Comparison of ENCODE assay signal across 8 mouse cellular contexts in genomic region chr11:30186902-30187470, GRCm38 (mm10).
A peak's percentile ranks its signal among the peaks of the same experiment; 100 is the strongest.
DNase-seq lines count a peak whose midpoint lies in the region; ATAC-seq and TF ChIP-seq lines count a peak whose summit lies in the region.

No protein-coding gene starts in this region.

- H3K9ac ChIP-seq in lung, embryonic 16.5 days (ENCODE audit: low read length), result no peak overlapping the region
- no peak overlapping the region for H3K9ac ChIP-seq in liver, postnatal 0 days (replicated peaks)

- no peaks in the 10 kb centered on the region for H3K27me3 ChIP-seq in lung, embryonic 16.5 days (ENCODE audit: control insufficient read depth, insufficient read depth, low read depth, low read length)
- no peaks in the 10 kb centered on the region for H3K27me3 ChIP-seq in liver, postnatal 0 days (ENCODE audit: insufficient read depth, low read length)

- H3K4me2 ChIP-seq in lung, embryonic 16.5 days (ENCODE audit: low read depth, low read length), result no peak overlapping the region
- peak overlapping the region; percentile 4; the same call in 1 of the 2 replicates for H3K4me2 ChIP-seq in liver, postnatal 0 days (ENCODE audit: low read depth, low read length)

- TF ChIP-seq EP300 in liver, postnatal 0 days (IDR thresholded peaks at IDR 0.05; ENCODE audit: low read depth), result no peak

- TF ChIP-seq CTCF in liver, postnatal 0 days (IDR thresholded peaks at IDR 0.05; ENCODE audit: low read depth), result no peak

- H3K4me1 ChIP-seq in lung, embryonic 16.5 days (replicated peaks; ENCODE audit: control insufficient read depth, insufficient read depth, low read length), result peaks cover 38% of the 10 kb centered on the region
- H3K4me1 ChIP-seq in liver, postnatal 0 days (ENCODE audit: insufficient read depth), result peaks cover 35% of the 10 kb centered on the region

- DNase-seq in lung, postnatal 14 days, result no peak
- peak; percentile 38 for DNase-seq in liver, postnatal 0 days
- DNase-seq in thymus, postnatal 14 days, result peak; percentile 80
- no peak for DNase-seq in left cerebral cortex, adult 8-10 months (ENCODE audit: low spot score in 2 of 2)
- DNase-seq in layer of hippocampus, adult 11-12 months (ENCODE audit: low spot score), result no peak
- no peak for DNase-seq in adrenal gland, adult 8-10 months

- 76% methylated on average over 4 of the region's 4 CpGs for WGBS in lung, embryonic 16.5 days
- 58% methylated on average over 4 of the region's 4 CpGs for WGBS in liver, postnatal 0 days (ENCODE audit: insufficient replicate concordance)

- no peaks in the 10 kb centered on the region for H3K36me3 ChIP-seq in lung, embryonic 16.5 days (ENCODE audit: control insufficient read depth, insufficient read depth, low read length)
- H3K36me3 ChIP-seq in liver, postnatal 0 days (replicated peaks; ENCODE audit: insufficient read depth, low read length), result no peaks in the 10 kb centered on the region

- no peak overlapping the region for H3K4me3 ChIP-seq in lung, embryonic 16.5 days (ENCODE audit: low read length)
- no peak overlapping the region for H3K4me3 ChIP-seq in liver, postnatal 0 days (ENCODE audit: low read depth, low read length)

- no peak for ATAC-seq in lung, embryonic 16.5 days (ENCODE audit: low read depth)
- ATAC-seq in common myeloid progenitor, adult 5-6 weeks (replicated peaks; ENCODE audit: low read depth, poor library complexity, severe bottlenecking), result peak; percentile 66
- ATAC-seq in liver, postnatal 0 days, result no peak

- H3K9me3 ChIP-seq in lung, embryonic 16.5 days (ENCODE audit: control insufficient read depth, low read length), result no peaks in the 10 kb centered on the region
- H3K9me3 ChIP-seq in liver, postnatal 0 days (ENCODE audit: low read length), result no peaks in the 10 kb centered on the region

- H3K27ac ChIP-seq in lung, embryonic 16.5 days (ENCODE audit: low read length), result peak overlapping the region; percentile 30
- H3K27ac ChIP-seq in liver, postnatal 0 days (ENCODE audit: low read depth), result no peak overlapping the region

Comparison
In these comparisons a context has a peak if more than half of its experiments do, and no peak if none do; other contexts are left out.
1. DNase-seq: peak in liver, postnatal 0 days (single experiment) and thymus, postnatal 14 days (single experiment); none in lung, postnatal 14 days (single experiment), left cerebral cortex, adult 8-10 months (0 of 2), layer of hippocampus, adult 11-12 months (single experiment) and adrenal gland, adult 8-10 months (single experiment).